Comparison of ENCODE assay signal across 9 mouse cellular contexts in genomic region chr1:58959682-58960081, GRCm38 (mm10).
"Had no signal": no experiment of that assay in that cellular context is flagged by ENCODE, and none has a peak within 500 bp of the region (broad histone marks: within the 10 kb centered on the region; RNA-seq: fewer than 3 reads in every experiment).

No protein-coding gene starts in this region.

- H3K9ac ChIP-seq: limb, embryonic 12.5 days; midbrain, embryonic 12.5 days had no signal

- H3K4me3 ChIP-seq: limb, embryonic 12.5 days; midbrain, embryonic 12.5 days had no signal

- H3K4me2 ChIP-seq: limb, embryonic 12.5 days; midbrain, embryonic 12.5 days had no signal

- H3K27ac ChIP-seq: limb, embryonic 12.5 days had no signal

- DNase-seq: kidney, adult 8-10 months; kidney, postnatal 25 days; layer of hippocampus, adult 9-11 months; right cerebral cortex, adult 18-20 months; right cerebral cortex, postnatal 25 days; thymus, postnatal 4 days had no signal

- ATAC-seq: midbrain, embryonic 16.5 days had no signal

- H3K36me3 ChIP-seq: limb, embryonic 12.5 days; midbrain, embryonic 12.5 days had no signal

- H3K9me3 ChIP-seq: limb, embryonic 12.5 days; midbrain, embryonic 12.5 days had no signal

- H3K27me3 ChIP-seq: limb, embryonic 12.5 days; midbrain, embryonic 12.5 days had no signal
